Mouse (Mus musculus) frontal cortex, postnatal 36 days (tissue): Measurements from ENCODE around the gene Col19a1.

Experiments used
- DNase-seq, 2 experiments: peaks; one replicate each; pipeline ENCODE4 v3.0.0; 2022; ENCODE audit warnings: low spot score in 2 of 2

The Col19a1 gene

DNA sequence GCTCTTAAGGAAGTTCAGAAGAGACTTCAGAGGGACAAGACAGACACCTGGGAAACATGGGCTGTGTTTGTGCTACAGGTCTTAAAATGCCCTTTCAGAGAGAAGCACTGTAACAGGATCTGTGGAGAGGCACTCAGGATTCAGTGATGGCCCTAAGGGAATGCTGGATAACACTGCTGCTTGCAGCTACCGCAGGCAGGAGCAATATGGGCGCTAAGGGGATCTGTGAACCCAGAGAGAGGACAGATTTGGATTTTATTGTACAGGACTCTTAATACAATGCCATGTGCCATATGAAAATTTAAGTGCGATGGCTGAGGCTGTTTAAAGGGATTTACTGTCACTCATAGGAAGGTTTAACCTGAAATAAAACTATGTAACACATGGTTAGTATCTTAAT lies 270.8 kb downstream of the Col19a1 start:
- DNase-seq = no peak

DNA sequence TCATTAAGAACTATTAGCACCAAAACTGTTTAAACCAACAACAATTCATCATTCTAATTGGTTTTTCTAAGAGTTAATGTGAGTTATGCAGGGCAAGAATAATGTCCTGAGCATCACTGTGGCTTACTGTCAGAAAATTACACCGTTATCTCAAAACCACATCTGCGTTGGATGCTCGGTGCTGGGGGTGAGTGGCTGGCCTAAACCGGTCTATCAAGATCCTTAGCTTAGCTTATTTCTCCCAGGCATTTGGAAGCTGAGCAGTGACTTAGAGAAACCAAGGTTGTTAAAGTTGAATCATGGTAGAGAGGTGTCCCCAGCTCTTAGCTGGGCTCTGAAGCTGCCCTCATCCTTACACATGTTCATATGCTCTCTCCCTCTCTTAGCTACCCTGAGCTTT lies 276.4 kb downstream of the Col19a1 start:
- no peak for DNase-seq

DNA sequence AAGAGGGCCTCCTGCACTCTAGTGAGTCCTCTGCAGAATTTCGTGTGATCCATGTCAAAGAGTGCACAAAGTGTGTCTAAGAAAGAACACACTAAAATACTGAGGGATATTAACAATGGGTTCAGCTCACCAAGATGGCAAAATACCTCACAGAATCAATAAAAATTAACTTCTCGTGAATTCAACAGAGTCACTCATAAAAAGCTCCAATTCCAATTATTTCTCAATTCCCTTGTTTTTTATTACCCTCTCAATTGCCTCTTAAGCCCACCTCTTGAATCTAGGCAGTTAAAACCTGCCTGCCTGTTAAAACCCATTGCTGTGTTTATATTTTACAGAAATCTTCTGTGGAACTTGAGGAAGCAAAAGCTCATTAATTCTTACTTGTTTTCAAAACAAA lies 277.1 kb downstream of the Col19a1 start:
- no peak for DNase-seq

DNA sequence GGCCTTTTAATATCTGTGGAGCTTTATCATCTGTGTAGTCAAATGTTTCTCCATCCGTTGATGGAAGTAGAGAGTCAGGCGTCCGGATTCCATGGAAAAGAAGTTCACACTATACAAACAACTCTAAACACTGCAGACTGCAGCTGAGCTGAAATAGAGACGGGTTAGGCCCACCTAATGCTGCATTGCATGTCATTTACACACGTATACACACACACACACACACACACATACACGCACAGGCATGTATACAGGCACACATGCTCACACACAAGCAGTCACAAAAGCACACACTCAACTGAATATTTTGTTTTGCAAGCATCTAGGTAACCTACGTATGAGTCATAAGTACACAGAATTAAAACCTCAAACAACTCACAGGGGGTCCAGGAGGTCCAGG lies 284.2 kb downstream of the Col19a1 start:
- DNase-seq = no peak

DNA sequence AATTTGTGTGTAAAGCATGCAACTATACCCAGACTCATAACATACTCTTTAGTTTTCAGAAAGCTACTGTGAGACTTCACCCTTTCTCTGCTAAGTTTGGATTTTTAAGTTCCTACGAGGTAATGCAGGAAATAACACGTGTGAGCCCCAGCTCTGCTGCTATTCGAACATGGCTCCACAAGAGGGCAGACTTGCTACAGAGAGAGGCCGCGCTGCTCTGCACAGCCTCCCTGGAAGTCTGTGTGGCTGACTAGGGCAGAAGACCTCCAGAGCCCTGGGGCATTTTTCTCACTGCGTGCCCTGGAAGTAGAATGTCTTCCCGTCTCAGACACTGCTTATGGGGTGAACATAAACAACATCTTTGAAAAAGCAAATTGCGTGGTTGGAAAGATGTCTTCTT lies 284.6 kb downstream of the Col19a1 start:
- peak; percentile 49 to 62 for DNase-seq

DNA sequence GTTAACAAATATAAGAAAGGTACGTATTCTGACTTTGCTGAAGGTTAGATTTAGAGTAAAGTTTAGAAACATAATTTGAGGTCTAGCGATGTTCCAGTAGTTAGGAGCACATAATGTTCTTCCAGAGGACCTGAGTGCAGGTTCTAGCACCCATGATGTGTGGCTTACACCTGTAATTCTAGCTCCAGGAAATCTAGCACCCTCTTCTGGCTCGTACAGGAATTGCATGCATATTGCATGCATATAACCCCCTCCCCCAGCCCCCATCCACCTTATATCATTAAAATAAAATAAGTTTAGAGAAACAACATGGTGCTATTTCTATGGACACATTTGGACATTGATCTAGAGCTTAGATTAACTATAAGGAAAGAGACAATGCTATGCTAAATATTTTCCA lies 286.6 kb downstream of the Col19a1 start:
- no peak for DNase-seq

DNA sequence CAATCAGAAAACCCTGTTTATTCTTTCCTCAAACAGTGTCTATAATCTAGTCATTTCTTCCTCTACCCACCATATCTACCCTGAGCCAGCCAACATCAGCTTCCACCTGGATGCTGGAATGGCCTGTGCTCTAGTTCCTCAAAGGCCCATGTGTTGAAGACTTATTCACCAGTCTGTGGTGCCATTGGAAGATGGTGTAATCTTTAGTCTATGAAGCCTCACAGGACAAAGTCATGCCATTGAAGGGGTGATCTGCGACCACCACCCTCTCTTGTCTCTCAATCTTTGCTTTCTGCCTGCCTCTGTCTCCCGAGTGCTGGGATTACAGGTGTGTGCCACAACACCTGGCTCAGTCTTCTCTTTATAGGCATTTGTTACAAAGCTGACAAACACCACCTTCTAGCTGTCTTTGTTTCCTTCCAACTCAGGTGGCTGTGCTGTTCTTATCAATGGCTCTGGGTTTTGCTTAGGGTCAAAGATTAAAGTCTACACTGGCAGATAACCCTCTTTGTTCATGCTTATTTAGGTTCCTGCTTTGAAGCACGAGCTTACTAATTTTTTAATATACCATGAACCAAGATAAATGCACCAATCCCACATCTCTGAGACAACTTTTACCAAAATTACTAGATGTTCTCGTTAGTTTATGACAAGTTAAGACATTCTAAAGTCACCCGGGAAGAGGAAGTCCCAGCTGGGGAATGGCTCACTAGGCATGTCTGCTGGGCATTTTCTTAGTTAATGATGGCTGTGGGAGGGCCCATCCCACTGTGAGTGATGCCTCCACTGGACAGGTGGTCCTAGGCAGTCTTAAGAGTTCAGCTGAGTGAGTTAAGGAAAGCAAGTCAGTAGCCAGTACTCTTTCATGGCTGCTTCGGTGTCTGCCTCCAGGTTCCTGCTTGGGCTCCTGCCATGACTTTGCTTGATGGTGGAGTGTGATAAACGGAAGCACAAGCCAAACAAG lies 292.0 kb downstream of the Col19a1 start:
- no peak for DNase-seq

DNA sequence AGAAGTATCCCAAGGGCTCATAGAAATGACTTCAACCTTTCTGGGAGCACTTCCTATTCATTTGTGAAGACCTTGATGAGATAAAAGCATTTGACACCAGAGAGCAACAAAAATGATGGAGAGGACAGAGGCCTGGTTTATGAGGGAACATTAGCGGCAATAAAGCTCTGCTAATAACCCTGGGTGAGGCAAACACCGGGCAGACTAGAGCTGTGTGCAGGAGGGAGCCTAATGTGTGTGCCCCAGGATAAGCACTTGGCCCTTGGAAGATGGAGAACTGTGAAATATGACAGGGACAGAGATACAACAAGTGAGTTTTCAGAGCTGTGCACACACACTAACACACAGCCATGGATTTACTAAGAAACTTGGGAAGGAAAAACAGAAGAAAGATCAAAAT lies 294.8 kb downstream of the Col19a1 start:
- no peak for DNase-seq

DNA sequence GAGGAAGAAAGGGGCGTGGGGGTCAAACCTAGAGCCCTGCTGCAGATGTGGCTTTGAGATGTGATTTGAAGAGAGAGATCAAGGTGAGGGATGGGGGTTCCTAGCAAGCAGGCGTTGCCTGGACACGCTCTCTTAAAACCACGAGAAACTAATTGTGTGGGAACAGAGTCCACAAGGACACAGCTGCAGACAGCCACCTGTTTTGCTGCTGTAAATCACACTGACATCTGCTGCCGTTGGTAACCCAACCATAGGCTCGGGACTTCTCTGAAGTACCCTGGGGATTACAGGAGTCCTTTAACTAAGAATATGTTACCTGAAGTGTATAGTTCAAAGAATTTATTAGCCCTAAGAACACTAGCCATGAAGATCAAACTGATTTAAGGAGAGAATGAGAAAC lies 300.9 kb downstream of the Col19a1 start:
- no peak for DNase-seq

DNA sequence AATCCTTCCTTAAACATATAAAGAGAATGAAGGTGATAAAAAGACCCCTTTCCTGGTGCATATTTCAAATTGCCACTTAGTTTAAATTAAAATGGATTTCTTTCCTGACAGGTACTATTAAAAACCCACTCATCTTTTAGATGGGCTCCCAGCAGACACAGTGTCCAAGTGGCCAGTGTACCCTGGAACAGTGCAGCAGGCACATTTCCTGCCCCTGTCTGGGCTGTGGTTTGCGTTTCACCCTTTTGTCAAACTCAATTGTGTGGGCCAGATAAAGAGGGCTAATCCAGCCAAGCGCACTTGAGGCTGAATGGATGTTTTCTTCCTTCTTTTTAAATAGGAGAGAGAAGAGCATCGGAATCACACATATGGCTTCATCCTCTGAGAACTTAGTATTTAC lies 320.2 kb downstream of the Col19a1 start:
- no peak for DNase-seq

DNA sequence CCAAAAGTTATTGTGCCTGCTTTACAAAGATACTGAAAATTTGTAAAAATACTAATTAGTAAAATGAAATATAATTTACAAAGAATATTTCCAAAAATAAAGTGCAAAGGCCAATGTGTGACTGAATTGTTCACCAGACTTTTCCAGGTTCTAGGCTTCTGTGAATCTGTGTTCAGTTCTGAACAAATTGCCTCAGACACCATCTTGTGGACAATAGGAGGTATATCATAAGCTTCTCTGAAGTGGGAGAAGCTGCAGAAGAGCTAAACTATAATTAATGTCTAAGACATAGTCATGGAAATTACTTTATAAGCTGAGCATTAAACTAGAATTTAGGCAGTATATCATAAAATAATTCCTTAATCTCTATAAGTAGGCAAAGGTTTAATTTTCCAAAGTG lies 326.1 kb downstream of the Col19a1 start:
- no peak for DNase-seq

DNA sequence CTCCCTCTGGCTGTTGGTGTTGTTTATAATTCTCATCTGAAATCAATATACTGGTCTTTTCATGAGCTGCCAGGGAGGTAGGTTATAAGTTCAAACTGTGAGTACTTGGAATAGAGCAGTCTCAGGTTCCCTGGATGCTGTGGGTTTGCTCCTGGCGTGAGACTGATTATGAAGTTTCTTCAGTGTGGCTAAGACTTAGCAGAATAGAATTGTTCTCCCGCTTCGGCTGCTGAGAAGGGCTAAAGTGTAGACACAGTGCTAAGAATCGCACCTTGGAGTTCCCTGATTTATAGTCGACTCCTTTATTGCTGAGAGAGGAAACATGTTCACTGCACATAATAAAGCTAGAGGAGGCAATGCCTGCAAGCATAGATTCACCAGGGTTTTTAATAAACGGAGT lies 327.9 kb downstream of the Col19a1 start:
- no peak for DNase-seq

DNA sequence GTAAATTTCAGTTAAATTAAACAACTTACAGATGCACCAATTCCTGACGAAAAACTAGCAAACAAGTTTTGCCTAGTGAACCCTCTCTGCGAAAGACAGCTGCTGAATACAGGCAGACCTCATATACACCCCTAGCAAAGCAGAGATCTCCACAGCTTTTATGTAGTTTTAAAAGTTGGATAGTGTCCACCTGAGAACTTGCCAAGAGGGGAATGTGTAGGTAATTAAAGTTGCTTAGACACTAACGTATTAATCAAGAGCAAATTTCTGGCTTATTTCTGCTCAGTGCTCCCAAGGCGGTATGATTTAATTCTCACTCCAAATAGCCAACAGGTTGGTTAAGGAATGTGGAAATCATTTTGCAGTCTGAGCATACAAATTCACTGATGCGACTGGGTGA lies 329.3 kb downstream of the Col19a1 start:
- DNase-seq = no peak

DNA sequence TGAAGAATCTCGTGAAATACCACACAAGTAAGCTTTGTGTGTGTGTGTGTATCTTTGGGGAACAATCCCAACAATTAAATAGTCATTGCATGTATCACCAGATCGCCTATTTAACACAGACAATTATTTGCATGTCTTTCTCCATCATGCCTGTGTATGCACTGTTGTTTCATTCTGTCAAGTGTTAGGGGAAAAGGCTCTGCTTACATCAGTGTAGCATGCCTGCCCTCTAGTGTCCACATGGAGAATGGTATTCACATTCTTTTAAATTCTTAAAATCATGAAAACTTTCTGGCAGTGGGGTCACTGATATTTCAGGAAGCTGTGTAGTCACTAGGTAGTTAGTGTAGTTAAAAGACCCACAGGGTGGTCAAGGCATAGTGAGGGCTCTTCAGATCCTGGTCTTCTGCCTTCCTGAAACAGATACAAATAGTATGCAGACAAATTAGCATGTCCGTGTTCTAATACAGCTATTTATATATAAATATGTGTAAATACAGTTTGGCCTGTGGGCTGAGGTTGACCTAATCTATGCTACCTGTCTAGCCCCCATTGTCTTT lies 338.1 kb downstream of the Col19a1 start:
- peak in 1 of 2 experiments; percentile 66 for DNase-seq

DNA sequence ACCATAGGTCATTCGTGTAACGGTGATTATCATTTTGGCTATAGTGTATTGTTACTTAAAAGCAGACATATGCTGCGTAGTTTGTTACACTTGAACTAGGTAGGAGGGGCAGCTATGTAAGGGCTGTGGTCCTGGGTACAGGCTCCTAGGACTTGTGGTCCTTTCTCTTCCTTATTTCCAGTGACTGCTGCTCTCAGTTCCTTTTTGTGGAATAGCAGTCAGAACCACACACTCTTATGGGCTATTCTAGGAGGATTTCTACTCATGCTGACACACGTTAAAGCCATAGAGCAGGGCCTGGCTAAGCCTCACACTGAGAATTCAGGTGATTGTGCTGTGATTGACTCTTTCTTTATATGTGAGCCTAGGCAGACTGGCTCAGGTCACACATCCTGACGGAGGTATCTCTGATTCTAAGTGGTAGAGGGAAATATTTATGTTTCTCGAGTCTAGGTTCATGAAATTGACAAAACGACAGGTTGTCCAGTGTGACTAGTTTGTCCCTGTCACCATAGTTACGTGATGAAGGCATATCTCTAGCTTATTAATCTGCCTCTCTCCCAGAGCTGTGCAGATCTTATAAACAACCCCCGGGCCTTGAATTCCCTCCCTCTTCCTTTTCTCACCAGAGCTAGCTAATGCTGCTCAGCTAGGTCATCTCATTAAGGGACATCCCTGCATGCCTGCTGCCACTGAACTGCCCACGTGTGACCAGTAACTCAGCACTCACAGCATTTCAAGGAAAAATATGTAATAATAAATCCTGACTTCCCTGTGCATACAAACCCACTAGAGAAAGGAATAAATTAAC lies 338.8 kb downstream of the Col19a1 start:
- DNase-seq = no peak

DNA sequence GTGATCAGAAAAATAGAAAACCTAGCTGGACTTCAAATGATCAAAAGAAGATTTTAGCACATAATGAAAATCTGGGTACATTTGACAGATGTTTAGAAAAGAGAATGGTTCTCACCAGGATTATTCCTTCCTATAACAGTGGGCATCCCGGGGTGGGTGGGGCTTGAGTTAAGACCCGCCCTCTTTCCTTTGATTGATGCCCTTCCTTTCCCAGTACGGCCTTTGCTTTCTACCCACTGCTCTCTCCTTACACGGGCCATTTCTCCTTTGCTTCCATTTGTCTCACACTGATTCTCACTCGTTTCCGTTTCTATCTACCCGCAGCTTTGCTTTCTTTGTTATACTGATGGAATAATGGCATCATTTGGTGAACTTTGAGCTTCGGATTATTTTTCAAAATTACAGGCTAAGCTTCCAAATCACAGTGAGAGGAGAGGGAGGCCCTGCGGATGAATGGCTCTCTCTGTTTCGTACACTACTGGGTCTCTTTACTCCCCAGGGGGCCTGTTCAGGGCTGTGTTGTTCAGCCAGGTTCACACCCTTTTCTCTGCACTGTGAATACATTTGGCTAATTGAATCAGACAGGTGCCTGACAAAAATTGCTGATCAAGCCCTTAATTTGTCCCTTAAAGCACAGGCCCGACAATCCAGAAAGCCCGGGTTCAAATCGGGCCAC lies 341.4 kb downstream of the Col19a1 start:
- no peak for DNase-seq

DNA sequence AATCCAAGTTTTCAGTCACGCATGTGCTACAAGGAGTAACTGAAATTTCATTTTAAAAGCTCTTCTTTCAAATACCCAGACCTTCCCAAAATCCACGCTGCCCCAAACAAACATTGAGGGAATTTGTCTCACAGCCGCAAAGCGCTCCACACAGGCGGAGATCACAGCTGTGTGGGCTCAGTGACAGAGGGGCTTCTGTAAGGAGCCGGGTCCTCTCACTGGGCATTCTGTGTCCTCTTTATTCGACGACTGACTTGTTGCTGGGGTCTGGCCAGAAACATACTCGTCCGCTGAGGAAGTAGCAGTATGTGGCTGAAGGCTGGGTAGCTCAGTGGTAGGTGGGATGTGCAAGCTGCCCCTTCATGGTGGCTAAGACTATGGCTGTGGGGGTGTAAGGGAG lies 342.3 kb downstream of the Col19a1 start:
- DNase-seq = no peak

DNA sequence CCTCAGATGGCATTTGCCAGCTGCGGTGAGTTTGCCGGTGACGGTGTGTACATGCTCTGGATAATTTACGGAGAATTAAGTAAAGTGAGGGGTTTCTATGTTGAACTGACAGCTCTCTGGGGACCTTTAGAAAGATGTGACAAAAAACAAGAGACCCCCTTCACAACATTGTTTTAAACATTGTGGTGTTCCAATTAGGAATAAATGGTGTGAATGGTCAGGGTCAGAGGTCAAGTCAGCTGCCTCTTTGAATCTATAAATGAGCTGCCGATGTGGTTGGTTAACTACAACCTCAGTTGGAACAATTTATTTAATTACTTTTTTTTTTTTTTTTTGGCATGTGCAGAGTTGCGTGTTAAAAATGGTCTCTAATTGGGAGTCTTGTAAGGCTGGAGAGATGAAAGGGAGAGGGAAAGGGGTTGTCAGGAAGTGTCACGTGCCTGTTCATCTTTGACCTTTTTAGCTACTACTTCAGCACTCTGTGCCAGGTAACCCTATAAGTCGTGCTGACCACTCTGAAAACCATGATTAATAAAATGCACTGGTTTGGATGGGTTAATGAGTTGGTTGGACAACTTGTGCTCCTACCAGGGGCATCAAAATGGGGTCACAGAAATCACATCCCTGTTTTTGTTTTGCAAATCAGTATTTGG lies 347.1 kb downstream of the Col19a1 start:
- no peak for DNase-seq

DNA sequence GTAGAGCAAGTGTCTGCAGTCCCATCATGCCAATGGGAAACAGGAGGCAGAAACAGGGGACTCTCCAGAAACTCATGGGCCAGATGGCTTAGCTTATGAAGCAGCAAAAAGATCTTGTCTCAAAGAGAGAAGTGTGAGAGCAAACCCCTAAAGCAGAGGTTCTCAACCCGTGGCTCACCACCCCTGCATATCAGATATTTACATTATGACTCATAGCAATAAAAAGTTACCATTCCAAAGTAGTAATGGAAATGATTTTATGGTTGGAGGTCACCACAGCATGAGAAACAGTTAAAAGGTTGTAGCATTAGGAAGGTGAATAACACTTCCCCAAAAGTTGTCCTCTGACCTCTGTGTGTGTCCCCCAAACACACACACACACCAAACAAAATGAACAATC lies 350.9 kb downstream of the Col19a1 start:
- DNase-seq = no peak

DNA sequence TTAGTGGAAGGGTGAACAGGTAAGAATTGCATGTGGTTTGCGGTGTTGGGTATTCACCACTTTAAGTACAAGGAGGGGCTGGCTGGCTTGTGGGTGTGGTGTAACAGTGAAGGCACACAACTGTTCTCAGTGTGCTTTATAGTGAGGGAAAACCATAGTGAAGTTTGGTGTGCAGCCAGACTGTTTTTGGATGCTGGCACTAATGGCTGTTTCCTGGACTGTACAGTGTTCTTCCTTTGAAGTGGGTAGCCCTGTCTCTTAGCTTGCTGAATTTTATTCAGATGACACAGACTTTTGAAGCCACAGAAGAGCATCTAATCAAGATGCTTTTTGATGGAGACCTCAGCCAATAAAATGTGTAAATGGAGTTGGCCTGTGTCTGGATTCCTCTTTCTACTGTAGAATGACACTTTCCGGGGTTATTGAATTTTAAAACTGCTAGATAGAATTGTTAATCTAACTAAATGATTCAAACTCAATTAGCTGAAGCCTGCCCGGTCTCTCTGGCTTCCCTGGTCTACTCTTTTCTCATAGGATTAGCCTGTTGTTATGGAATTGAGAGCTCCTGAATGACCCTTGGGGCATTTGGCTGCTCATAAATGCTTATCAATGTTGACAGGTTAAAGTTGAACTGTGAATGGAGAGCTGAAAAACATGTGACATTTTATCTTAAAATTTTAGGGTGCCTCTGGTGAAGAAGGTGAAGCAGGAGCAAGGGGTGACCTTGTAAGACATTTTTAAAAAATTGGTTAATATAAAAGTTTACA lies 355.6 kb downstream of the Col19a1 start:
- no peak for DNase-seq

DNA sequence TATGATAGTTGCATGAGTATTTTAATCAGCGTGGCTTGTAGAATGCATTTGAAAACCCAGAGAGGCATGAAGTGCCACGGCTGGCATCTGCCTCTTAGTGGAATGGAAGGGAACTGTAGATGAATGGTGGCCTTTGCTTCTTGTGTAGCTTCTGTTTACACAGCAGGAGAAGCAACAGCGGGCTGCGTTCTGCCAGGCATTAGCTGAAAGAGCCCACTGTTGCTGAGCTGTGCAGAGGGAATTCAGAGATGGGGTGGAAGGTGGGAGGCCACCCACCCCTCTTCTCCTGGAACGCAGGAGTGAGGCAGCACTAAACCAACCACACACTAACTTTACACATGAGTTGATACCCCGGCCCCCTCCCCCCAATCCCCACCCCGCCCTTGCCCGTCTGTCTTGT lies 356.8 kb downstream of the Col19a1 start:
- DNase-seq = no peak
